Mouse (Mus musculus) granulocyte monocyte progenitor cell, adult 5-6 weeks (primary cell): ENCODE data around the gene Gm45799. TPM values are rescaled to one million over a fixed set of nuclear protein-coding genes. Genes with fewer than 3 reads are reported as not detected.

ENCODE experiments used
- ATAC-seq: replicated peaks from 2 replicates; pipeline ENCODE4 v1.8.0; 2016; ENCODE audit warnings: mild to moderate bottlenecking, moderate TSS enrichment, inconsistent platforms; ENCODE audit not compliant: poor library complexity, severe bottlenecking
- total RNA-seq, 2 experiments: library from RNA; stranded (forward) in 1 of 2; stranded (reverse) in 1 of 2; fragments of 200-712, 200-1000 nt in 1 of 2; fragments of >200 nt in 1 of 2; fragmentation: Nextera tagmentation in 1 of 2; gene quantifications; 2 replicates each; pipeline ENCODE4 v1.2.3; 2014 to 2017

Gm45799 gene
- 28.7 TPM in 1 of 2 replicates, not detected in the other for total RNA-seq (2014; fragmentation: Nextera tagmentation)
- 0.99 TPM in 1 of 2 replicates, not detected in the other for total RNA-seq (2017)

GRCm38 (mm10) chr7:105640233-105640893 lies at the start of gene Gm45799, which contains the start of gene Arfip2:
TSS of gene Gm45799 (plus strand) at chr7:105640552.
TSS of gene Arfip2 (minus strand) at chr7:105640416.
- peak; percentile 74 for ATAC-seq

- ATAC-seq: peak; percentile 92
Observed at GRCm38 (mm10) chr7:105602860-105603623, 37.3 kb upstream of the Gm45799 start.

- ATAC-seq: peak; percentile 83
Observed at GRCm38 (mm10) chr7:105608467-105608866, 31.9 kb upstream of the Gm45799 start.

- ATAC-seq: no peak
Observed at GRCm38 (mm10) chr7:105611767-105612166, 28.6 kb upstream of the Gm45799 start.

GRCm38 (mm10) chr7:105614400-105614799 lies 26.0 kb upstream of the Gm45799 start:
- ATAC-seq: no peak

- ATAC-seq: no peak
Observed at GRCm38 (mm10) chr7:105615720-105616119, 24.6 kb upstream of the Gm45799 start.

- ATAC-seq: no peak
Observed at GRCm38 (mm10) chr7:105616561-105616960, 23.8 kb upstream of the Gm45799 start.

- ATAC-seq: no peak
Observed at GRCm38 (mm10) chr7:105617810-105618209, 22.5 kb upstream of the Gm45799 start.

- ATAC-seq: no peak
Observed at GRCm38 (mm10) chr7:105619701-105620100, 20.7 kb upstream of the Gm45799 start.

GRCm38 (mm10) chr7:105621053-105621452 lies 19.3 kb upstream of the Gm45799 start:
- ATAC-seq: no peak

GRCm38 (mm10) chr7:105621646-105622292 lies 18.6 kb upstream of the Gm45799 start:
- no peak for ATAC-seq

- no peak for ATAC-seq
Observed at GRCm38 (mm10) chr7:105625397-105625796, 15.0 kb upstream of the Gm45799 start.

GRCm38 (mm10) chr7:105628633-105629032 lies 11.7 kb upstream of the Gm45799 start:
- peak; percentile 52 for ATAC-seq

GRCm38 (mm10) chr7:105632551-105632972 lies 7.8 kb upstream of the Gm45799 start:
- ATAC-seq: 0 out of 2 replicates have a peak, but pooled peaks have one; percentile 2

GRCm38 (mm10) chr7:105633127-105633800 lies 7.1 kb upstream of the Gm45799 start, which contains the start of gene Trim3:
TSS of gene Trim3 (minus strand) at chr7:105633571.
- peak; percentile 73 for ATAC-seq

GRCm38 (mm10) chr7:105633801-105634135 lies 6.6 kb upstream of the Gm45799 start:
- no peak for ATAC-seq

GRCm38 (mm10) chr7:105634272-105634920 lies 6.0 kb upstream of the Gm45799 start:
- ATAC-seq: no peak

- ATAC-seq: no peak
Observed at GRCm38 (mm10) chr7:105635726-105636125, 4.6 kb upstream of the Gm45799 start.

GRCm38 (mm10) chr7:105638776-105639175 lies 1.6 kb upstream of the Gm45799 start:
- no peak for ATAC-seq

- ATAC-seq: no peak
Observed at GRCm38 (mm10) chr7:105639304-105639703, 1.0 kb upstream of the Gm45799 start.
